Mouse (Mus musculus): Measurements from ENCODE around the gene Trim28. TPM values are rescaled to one million over a fixed set of nuclear protein-coding genes. Genes with fewer than 3 reads are reported as not detected.

Gene Trim28
- polyA plus RNA-seq, 1 experiment = 516 TPM

DNA sequence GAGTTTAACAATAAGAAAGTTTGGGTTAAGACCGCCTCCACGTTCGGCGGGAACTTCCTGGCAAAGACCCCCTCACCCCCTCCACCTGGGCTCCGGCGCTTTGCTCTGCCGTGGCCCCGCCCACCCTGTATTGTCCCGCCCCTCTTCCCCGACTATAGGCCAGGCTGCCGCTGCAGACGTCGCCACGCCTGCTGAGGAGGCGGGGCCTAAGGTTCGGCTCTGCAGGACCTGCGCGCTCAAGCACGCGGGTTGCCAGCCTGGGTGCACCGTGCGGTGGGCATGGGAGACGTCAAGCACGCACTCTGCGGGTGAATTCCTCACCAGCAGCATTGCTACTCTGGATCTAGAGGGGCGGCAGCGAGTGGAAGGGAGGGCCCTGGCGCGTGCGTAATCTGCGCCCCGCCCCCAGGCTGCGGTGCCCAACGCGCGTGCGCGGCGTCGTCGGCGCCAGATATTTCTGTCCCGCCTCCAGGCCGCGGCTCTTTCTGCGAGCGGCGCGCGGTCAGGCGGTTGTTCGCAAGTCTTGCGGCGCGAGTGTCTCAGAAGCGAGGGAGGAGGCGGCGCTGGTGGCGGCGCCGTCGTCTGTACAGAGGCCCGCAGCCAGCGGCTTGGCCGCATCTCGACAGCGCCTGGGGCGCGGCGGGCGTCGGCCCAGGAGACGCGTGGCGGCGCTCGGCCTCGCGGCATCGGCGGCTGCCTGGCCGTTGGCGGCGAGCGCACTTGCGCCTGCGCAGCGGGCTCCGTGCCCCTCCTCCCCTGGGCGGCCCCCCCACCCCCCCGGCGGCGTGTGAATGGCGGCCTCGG is 25.2 kb downstream of the Trim28 start:
- Histone ChIP-seq H3K36me3 (ENCODE audit: control insufficient read depth, insufficient read depth, low read length) (peaks cover 8% of the 10 kb centered on the region), H3K27ac (ENCODE audit: control insufficient read depth, insufficient read depth, low read depth, low read length) (peak overlapping the region; percentile 100), H3K4me1 (ENCODE audit: control insufficient read depth, insufficient read depth, low read length) (peaks cover 5% of the 10 kb centered on the region), H3K4me3 (ENCODE audit: control insufficient read depth, low read depth, low read length) (peak overlapping the region; percentile 97), H3K27me3 (ENCODE audit: control insufficient read depth, insufficient read depth, low read length) (no peaks in the 10 kb centered on the region)
- no peak for TF ChIP-seq CTCF (IDR thresholded peaks at IDR 0.05; ENCODE audit: control insufficient read depth, insufficient read depth, insufficient replicate concordance, low read depth, low read length)
- TF ChIP-seq POLR2A (IDR thresholded peaks at IDR 0.05; ENCODE audit: control insufficient read depth, low read depth, low read length) = peak; percentile 93

DNA sequence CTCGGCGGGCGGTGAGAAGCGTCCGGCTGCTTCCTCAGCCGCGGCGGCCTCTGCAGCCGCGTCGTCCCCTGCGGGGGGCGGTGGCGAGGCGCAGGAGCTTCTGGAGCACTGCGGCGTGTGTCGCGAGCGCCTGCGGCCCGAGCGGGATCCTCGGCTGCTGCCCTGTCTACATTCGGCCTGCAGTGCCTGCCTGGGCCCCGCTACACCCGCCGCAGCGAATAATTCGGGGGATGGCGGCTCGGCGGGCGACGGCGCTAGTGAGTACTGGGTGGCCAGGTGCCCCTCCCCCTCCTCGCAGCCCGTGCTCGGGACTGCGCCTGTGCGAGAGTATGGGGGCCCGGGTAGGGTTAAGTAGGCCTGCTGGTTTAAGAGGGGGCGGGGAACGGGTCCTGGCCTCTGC is 25.9 kb downstream of the Trim28 start:
- TF ChIP-seq CTCF (IDR thresholded peaks at IDR 0.05; ENCODE audit: control insufficient read depth, insufficient read depth, insufficient replicate concordance, low read depth, low read length) (no peak), POLR2A (IDR thresholded peaks at IDR 0.05; ENCODE audit: control insufficient read depth, low read depth, low read length) (peak; percentile 31; the same call in 1 of the 2 replicates)
- Histone ChIP-seq H3K4me1 (ENCODE audit: control insufficient read depth, insufficient read depth, low read length) (peaks cover 5% of the 10 kb centered on the region), H3K27me3 (ENCODE audit: control insufficient read depth, insufficient read depth, low read length) (no peaks in the 10 kb centered on the region), H3K27ac (ENCODE audit: control insufficient read depth, insufficient read depth, low read depth, low read length) (peak overlapping the region; percentile 100), H3K36me3 (ENCODE audit: control insufficient read depth, insufficient read depth, low read length) (peaks cover 11% of the 10 kb centered on the region), H3K4me3 (ENCODE audit: control insufficient read depth, low read depth, low read length) (peak overlapping the region; percentile 97)

DNA sequence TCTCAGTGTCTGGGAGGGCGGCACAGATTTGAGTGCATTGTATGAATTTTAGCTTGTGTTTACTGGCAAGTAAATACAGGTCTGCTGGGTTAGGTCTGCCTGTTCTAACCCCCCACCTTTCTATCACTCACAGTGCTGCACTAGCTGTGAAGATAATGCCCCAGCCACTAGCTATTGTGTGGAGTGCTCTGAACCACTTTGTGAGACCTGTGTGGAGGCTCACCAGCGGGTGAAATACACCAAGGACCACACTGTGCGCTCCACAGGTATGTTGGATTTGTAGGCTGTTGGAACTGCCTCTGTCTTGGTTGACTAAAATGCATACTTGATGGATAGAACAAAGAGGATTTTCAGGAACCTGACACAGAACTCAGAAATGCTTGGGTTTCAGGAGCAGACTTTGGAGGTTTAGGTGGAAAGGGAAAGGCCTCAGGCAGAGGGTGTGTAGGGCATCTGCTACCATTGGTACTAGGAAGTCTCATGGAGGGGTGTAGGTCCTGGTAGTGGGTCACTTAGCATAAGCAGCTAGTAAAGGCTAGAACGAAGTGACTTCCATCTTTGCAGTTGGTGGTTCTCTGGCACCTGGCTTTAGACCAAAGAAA is 26.7 kb downstream of the Trim28 start:
- Histone ChIP-seq H3K4me3 (ENCODE audit: control insufficient read depth, low read depth, low read length) (peak overlapping the region; percentile 97), H3K4me1 (ENCODE audit: control insufficient read depth, insufficient read depth, low read length) (peaks cover 5% of the 10 kb centered on the region), H3K36me3 (ENCODE audit: control insufficient read depth, insufficient read depth, low read length) (peaks cover 11% of the 10 kb centered on the region), H3K27ac (ENCODE audit: control insufficient read depth, insufficient read depth, low read depth, low read length) (peak overlapping the region; percentile 100; the same call in 1 of the 2 replicates), H3K27me3 (ENCODE audit: control insufficient read depth, insufficient read depth, low read length) (no peaks in the 10 kb centered on the region)
- TF ChIP-seq CTCF (IDR thresholded peaks at IDR 0.05; ENCODE audit: control insufficient read depth, insufficient read depth, insufficient replicate concordance, low read depth, low read length) = no peak

DNA sequence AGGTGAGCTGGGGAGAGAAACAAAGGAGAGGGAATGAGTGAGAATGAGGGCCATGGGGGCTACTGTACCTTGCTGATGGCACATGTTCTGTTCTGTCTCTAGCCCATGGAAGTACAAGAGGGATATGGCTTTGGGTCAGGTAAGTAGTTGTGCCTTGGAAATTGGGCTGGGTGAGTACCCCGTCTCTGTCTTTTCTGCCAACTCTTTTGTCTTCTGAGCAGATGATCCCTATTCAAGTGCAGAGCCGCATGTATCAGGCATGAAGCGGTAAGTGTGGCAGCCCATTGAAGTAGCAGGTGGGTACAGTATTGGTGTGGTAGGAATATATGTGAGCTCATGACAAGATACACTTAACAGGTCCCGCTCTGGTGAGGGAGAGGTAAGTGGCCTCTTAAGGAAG is 30.1 kb downstream of the Trim28 start:
- TF ChIP-seq POLR2A (IDR thresholded peaks at IDR 0.05; ENCODE audit: control insufficient read depth, low read depth, low read length) (0 out of 2 replicates have a peak, but pooled peaks have one; percentile 6), CTCF (IDR thresholded peaks at IDR 0.05; ENCODE audit: control insufficient read depth, insufficient read depth, insufficient replicate concordance, low read depth, low read length) (no peak)
- Histone ChIP-seq H3K4me1 (ENCODE audit: control insufficient read depth, insufficient read depth, low read length) (peaks cover 5% of the 10 kb centered on the region), H3K36me3 (ENCODE audit: control insufficient read depth, insufficient read depth, low read length) (peaks cover 11% of the 10 kb centered on the region)

DNA sequence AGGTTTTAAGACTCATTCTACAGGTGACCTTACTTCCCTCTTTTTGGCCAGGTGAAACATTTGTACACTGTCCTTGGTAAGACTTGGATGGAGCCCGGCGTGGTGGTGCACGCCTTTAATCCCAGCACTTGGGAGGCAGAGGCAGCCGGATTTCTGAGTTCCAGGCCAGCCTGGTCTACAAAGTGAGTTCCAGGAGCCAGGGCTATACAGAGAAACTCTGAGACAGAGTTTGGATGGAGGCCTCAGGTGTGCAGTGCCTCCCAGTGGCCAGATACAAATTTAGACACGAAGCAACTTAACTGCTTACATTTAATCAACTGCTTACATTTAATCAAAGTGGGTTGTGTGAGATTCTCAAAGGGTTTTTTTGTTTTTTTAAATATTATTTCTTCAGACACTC is 32.2 kb downstream of the Trim28 start:
- Histone ChIP-seq H3K27ac (ENCODE audit: control insufficient read depth, insufficient read depth, low read depth, low read length) (no peak overlapping the region), H3K27me3 (ENCODE audit: control insufficient read depth, insufficient read depth, low read length) (no peaks in the 10 kb centered on the region), H3K36me3 (ENCODE audit: control insufficient read depth, insufficient read depth, low read length) (peaks cover 11% of the 10 kb centered on the region), H3K4me1 (ENCODE audit: control insufficient read depth, insufficient read depth, low read length) (peaks cover 17% of the 10 kb centered on the region), H3K4me3 (ENCODE audit: control insufficient read depth, low read depth, low read length) (no peak overlapping the region)
- TF ChIP-seq CTCF (IDR thresholded peaks at IDR 0.05; ENCODE audit: control insufficient read depth, insufficient read depth, insufficient replicate concordance, low read depth, low read length) = no peak
- TF ChIP-seq POLR2A (IDR thresholded peaks at IDR 0.05; ENCODE audit: control insufficient read depth, low read depth, low read length) = no peak

More for the DNA sequence above, 30.1 kb downstream of the Trim28 start:
- Histone ChIP-seq H3K27ac (ENCODE audit: control insufficient read depth, insufficient read depth, low read depth, low read length) (no peak overlapping the region), H3K27me3 (ENCODE audit: control insufficient read depth, insufficient read depth, low read length) (no peaks in the 10 kb centered on the region), H3K4me3 (ENCODE audit: control insufficient read depth, low read depth, low read length) (no peak overlapping the region)

DNA sequence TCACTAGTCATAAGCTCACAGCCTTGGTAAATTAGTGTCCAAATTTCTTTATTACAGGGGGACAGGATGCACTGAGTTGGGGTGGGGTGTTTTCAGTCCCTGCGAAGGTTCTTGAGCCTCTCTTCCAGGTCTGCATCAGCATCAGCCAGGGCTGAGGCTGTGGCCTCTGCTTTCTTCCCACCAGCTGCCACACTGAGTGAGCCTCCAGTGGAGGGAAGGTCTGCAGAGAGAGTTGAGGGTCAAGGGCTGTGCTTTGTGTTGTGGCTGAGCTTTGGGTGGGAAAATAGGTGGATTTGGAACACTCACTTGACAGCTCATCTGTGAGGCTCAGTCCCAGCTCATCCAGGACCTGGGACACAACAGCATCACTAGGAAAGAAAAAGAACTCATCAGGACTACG is 33.1 kb downstream of the Trim28 start:
- Histone ChIP-seq H3K27me3 (ENCODE audit: control insufficient read depth, insufficient read depth, low read length) (no peaks in the 10 kb centered on the region), H3K4me3 (ENCODE audit: control insufficient read depth, low read depth, low read length) (no peak overlapping the region)

DNA sequence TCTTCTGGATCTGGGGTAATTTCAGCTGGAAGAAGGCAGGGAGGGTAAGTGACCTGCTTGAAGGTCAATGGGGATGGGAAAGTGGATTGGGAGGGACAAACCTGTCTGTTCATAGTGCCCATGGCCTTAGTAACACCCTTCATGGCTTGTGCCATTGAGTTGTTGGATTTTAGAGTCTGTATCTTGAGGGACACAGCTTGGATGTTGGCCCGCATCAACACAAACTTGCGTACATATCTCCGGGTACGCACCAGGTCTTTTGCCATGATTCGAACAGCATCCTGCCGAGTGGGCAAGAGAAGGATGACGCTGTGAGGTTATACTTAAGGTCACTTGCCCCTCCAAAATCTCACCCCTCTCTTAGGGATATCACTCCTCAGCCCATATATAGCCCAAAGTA is 33.6 kb downstream of the Trim28 start:
- TF ChIP-seq POLR2A (IDR thresholded peaks at IDR 0.05; ENCODE audit: control insufficient read depth, low read depth, low read length) (no peak), CTCF (IDR thresholded peaks at IDR 0.05; ENCODE audit: control insufficient read depth, insufficient read depth, insufficient replicate concordance, low read depth, low read length) (no peak)
- Histone ChIP-seq H3K4me3 (ENCODE audit: control insufficient read depth, low read depth, low read length) (no peak overlapping the region), H3K4me1 (ENCODE audit: control insufficient read depth, insufficient read depth, low read length) (peaks cover 21% of the 10 kb centered on the region)

More for the DNA sequence above, 33.1 kb downstream of the Trim28 start:
- peaks cover 20% of the 10 kb centered on the region for H3K4me1 ChIP-seq (ENCODE audit: control insufficient read depth, insufficient read depth, low read length)
- no peak overlapping the region for H3K27ac ChIP-seq (ENCODE audit: control insufficient read depth, insufficient read depth, low read depth, low read length)
- peaks cover 11% of the 10 kb centered on the region for H3K36me3 ChIP-seq (ENCODE audit: control insufficient read depth, insufficient read depth, low read length)
- TF ChIP-seq CTCF (IDR thresholded peaks at IDR 0.05; ENCODE audit: control insufficient read depth, insufficient read depth, insufficient replicate concordance, low read depth, low read length) = no peak
- TF ChIP-seq POLR2A (IDR thresholded peaks at IDR 0.05; ENCODE audit: control insufficient read depth, low read depth, low read length) = no peak

More for the DNA sequence above, 33.6 kb downstream of the Trim28 start:
- peaks cover 11% of the 10 kb centered on the region for H3K36me3 ChIP-seq (ENCODE audit: control insufficient read depth, insufficient read depth, low read length)
- no peak overlapping the region for H3K27ac ChIP-seq (ENCODE audit: control insufficient read depth, insufficient read depth, low read depth, low read length)
- no peaks in the 10 kb centered on the region for H3K27me3 ChIP-seq (ENCODE audit: control insufficient read depth, insufficient read depth, low read length)

Measured in testis, adult 2 months (tissue).